Mouse (Mus musculus) intestine, postnatal 0 days (tissue): ENCODE measurements at regions not wholly inside any gene's neighbourhood (a gene's known extent, or its start where the extent isn't known, plus 50 kb on each side); places are given as distances from the start of the nearest gene placed in this dataset.

Experiments
- ATAC-seq: fragments of 200-750 bp; cut with Nextera tagmentation; 2 replicates; pipeline ENCODE4 v1.8.0; 2017; ENCODE audit warnings: mild to moderate bottlenecking, moderate TSS enrichment, moderate library complexity
- H3K27ac ChIP-seq: fragments of 300-500 bp; sonication (generic); 2 replicates; pipeline ENCODE4 v1.5.1; 2014; ENCODE audit warnings: mild to moderate bottlenecking, low read depth, low read length, moderate library complexity
- H3K27me3 ChIP-seq: fragments of 300-500 bp; sonication (generic); replicated peaks from 2 replicates; pipeline ENCODE4 v1.6.1; 2014; ENCODE audit warnings: low read length, mixed read lengths; ENCODE audit not compliant: control insufficient read depth, insufficient read depth
- H3K36me3 ChIP-seq: fragments of 300-500 bp; sonication (generic); 2 replicates; pipeline ENCODE4 v1.6.1; 2014; ENCODE audit warnings: mild to moderate bottlenecking, moderate library complexity; ENCODE audit not compliant: control insufficient read depth, insufficient read depth
- H3K4me1 ChIP-seq: fragments of 300-500 bp; sonication (generic); replicated peaks from 2 replicates; pipeline ENCODE4 v1.6.1; 2014; ENCODE audit warnings: antibody characterized with exemption, low read length, mixed read lengths; ENCODE audit not compliant: control insufficient read depth, insufficient read depth
- H3K4me2 ChIP-seq: fragments of 300-500 bp; sonication (generic); replicated peaks from 2 replicates; pipeline ENCODE4 v1.6.1; 2014; ENCODE audit warnings: low read depth, mild to moderate bottlenecking, moderate library complexity
- H3K4me3 ChIP-seq: fragments of 300-500 bp; sonication (generic); 2 replicates; pipeline ENCODE4 v1.5.1; 2014; ENCODE audit warnings: low read depth, low read length
- H3K9ac ChIP-seq: fragments of 300-500 bp; sonication (generic); 2 replicates; pipeline ENCODE4 v1.6.1; 2014; ENCODE audit warnings: mild to moderate bottlenecking, low read depth, low read length
- H3K9me3 ChIP-seq: fragments of 300-500 bp; sonication (generic); 2 replicates; pipeline ENCODE4 v1.6.1; 2016; ENCODE audit warnings: mixed run types; ENCODE audit not compliant: control insufficient read depth
- CTCF ChIP-seq: sonication (generic); IDR thresholded peaks from 2 replicates; pipeline ENCODE4 v1.5.1; 2016; ENCODE audit warnings: low read depth, mild to moderate bottlenecking, control low read depth, antibody characterized with exemption, moderate library complexity
- WGBS: fragments of 180-500 bp; shearing (Covaris S2); extraction: QIAGEN DNeasy Blood & Tissue Kit; methylation state at CpG from one replicate; pipeline ENCODE4 v1.1.7; 2014; 5-methylcytosine and 5-hydroxymethylcytosine counted together

DNA sequence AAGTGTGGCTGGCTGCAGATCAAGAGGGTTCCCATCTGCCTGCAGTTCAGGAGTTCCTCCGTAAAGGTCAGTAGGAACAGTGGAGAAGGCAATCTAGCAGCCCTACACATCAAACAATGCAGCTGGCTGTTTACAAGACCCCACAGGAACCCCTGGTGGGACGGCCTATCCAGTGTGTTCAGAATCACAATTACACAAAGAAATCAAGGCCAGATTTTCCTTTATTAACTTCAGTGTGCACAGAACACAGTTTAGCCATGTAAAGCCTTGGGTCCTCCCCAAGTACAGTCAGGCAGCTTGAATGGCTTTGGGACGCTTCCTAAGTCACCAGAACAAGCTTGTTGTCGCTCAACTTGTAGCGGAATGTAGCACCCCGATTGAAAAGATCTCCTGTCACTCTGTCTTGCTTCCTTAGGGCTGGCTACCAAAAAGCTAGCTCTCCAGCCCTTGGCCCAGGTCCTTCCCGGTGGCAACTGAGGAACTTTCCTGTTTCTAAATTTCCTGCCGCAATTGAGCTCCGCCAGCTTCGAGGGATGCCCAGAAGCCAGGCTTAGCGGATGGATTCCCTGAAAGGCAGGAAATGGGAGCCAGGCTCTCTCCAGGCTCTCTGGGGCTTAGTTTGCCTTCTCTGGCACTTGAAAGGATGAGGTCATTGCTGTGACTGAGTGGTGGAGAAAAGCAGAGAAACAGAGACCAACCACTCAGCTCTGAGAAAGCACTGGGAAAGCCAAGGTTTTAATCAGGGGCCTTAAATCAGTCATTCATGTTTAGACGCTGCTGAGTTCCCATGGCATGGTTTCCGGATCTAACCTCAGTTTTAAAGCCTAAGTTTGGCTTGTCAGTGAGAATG lies 78.1 kb upstream of the Spin1 start:
- Histone ChIP-seq H3K27me3 (no peaks in the 10 kb centered on the region), H3K36me3 (no peaks in the 10 kb centered on the region), H3K4me1 (no peaks in the 10 kb centered on the region), H3K9ac (no peak overlapping the region), H3K27ac (peak overlapping the region; percentile 28; the same call in 1 of the 2 replicates), H3K9me3 (no peaks in the 10 kb centered on the region), H3K4me2 (no peak overlapping the region), H3K4me3 (no peak overlapping the region)
- TF ChIP-seq CTCF = no peak
- WGBS = 63% methylated on average over 13 of the region's 13 CpGs
- no peak for ATAC-seq

- ATAC-seq = no peak
- H3K27ac ChIP-seq = no peak overlapping the region
Measured at GRCm38 (mm10) chr13:51023271-51023670, 77.4 kb upstream of the Spin1 start.

GRCm38 (mm10) chr13:51026311-51026918 lies 74.3 kb upstream of the Spin1 start:
- Histone ChIP-seq H3K4me3 (no peak overlapping the region), H3K36me3 (no peaks in the 10 kb centered on the region), H3K4me1 (no peaks in the 10 kb centered on the region), H3K4me2 (no peak overlapping the region), H3K27me3 (no peaks in the 10 kb centered on the region), H3K9me3 (no peaks in the 10 kb centered on the region), H3K9ac (no peak overlapping the region), H3K27ac (no peak overlapping the region)
- no peak for TF ChIP-seq CTCF
- 35% methylated on average over 6 of the region's 6 CpGs for whole genome bisulfite sequencing
- ATAC-seq = no peak

More at GRCm38 (mm10) chr13:51023271-51023670, 77.4 kb upstream of the Spin1 start:
- H3K4me2 ChIP-seq = no peak overlapping the region
- H3K9ac ChIP-seq = no peak overlapping the region
- no peak overlapping the region for H3K4me3 ChIP-seq
- H3K36me3 ChIP-seq = no peaks in the 10 kb centered on the region
- H3K27me3 ChIP-seq = no peaks in the 10 kb centered on the region
- no peaks in the 10 kb centered on the region for H3K4me1 ChIP-seq
- H3K9me3 ChIP-seq = no peaks in the 10 kb centered on the region
- no peak for TF ChIP-seq CTCF
- WGBS = 84% methylated on average over 11 of the region's 11 CpGs

- H3K4me1 ChIP-seq = no peaks in the 10 kb centered on the region
Measured at GRCm38 (mm10) chr13:51037850-51038450, 62.7 kb upstream of the Spin1 start.

DNA sequence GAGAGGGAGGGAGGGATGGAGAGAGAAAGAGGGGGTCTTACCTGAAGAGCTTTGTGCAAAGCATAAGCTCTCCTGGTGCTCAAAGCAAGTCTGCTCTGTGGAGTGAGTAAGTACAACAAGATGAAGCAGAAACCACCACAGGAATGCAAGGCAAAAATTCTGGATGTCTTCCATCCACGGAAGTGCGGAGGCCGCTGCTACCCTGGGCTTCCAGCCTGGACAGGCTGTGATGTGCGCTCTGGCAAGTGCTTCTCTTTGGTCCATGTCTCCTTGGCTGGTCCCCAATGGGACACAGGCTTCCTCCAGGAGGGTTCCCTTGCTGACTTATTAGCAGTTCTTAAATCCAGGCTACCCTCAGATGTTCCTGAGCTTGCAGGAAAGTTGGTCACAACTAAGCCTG lies 61.7 kb upstream of the Spin1 start:
- ATAC-seq = no peak
- whole genome bisulfite sequencing = 85% methylated on average over 4 of the region's 4 CpGs

More at GRCm38 (mm10) chr13:51037850-51038450, 62.7 kb upstream of the Spin1 start:
- WGBS = 87% methylated on average over 13 of the region's 13 CpGs
- Histone ChIP-seq H3K9ac (no peak overlapping the region), H3K36me3 (no peaks in the 10 kb centered on the region), H3K27ac (no peak overlapping the region), H3K9me3 (no peaks in the 10 kb centered on the region), H3K4me2 (no peak overlapping the region), H3K27me3 (no peaks in the 10 kb centered on the region), H3K4me3 (no peak overlapping the region)
- no peak for TF ChIP-seq CTCF
- ATAC-seq = no peak

DNA sequence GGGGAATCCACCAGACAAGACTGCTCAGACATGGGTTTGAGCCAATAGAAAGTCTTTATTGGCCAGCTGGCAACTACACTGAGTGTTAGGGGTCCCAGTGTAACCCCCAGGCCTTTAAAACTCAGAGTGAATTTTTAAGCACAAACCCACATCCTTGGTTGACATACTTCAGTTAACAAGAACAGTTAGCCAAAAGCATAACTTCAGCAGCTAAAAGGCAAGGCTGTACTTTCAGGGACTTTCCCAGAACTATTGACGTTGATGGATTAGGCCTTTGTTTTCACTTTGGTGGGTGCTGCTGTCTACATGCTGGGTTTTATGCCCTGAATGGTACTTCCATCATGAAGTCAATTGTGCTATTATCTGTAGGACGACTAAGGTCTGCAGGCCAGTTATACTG lies 59.6 kb upstream of the Spin1 start:
- Histone ChIP-seq H3K4me1 (no peaks in the 10 kb centered on the region), H3K4me3 (no peak overlapping the region), H3K9ac (no peak overlapping the region), H3K27me3 (no peaks in the 10 kb centered on the region), H3K9me3 (peaks cover 12% of the 10 kb centered on the region), H3K4me2 (no peak overlapping the region), H3K36me3 (no peaks in the 10 kb centered on the region), H3K27ac (no peak overlapping the region)
- WGBS = 57% methylated on average over 2 of the region's 2 CpGs
- no peak for TF ChIP-seq CTCF
- no peak for ATAC-seq

More for the DNA sequence above, 61.7 kb upstream of the Spin1 start:
- H3K9ac ChIP-seq = no peak overlapping the region
- H3K4me3 ChIP-seq = no peak overlapping the region
- no peak overlapping the region for H3K4me2 ChIP-seq
- H3K27ac ChIP-seq = no peak overlapping the region
- H3K36me3 ChIP-seq = no peaks in the 10 kb centered on the region
- H3K27me3 ChIP-seq = no peaks in the 10 kb centered on the region
- TF ChIP-seq CTCF = no peak
- peaks cover 8% of the 10 kb centered on the region for H3K9me3 ChIP-seq
- H3K4me1 ChIP-seq = no peaks in the 10 kb centered on the region
